Mouse (Mus musculus): Measurements from ENCODE around the gene H2-T24.

The H2-T24 gene

GRCm38 (mm10) chr17:35981776-35982175 is 38.6 kb downstream of the H2-T24 start:
- DNase-seq (ENCODE audit: low read depth), result no peak

- peak; percentile 75 for DNase-seq (ENCODE audit: low read depth)
These were observed 40.0 kb downstream of the H2-T24 start for GRCm38 (mm10) chr17:35980363-35980754.

- peak; percentile 89 for DNase-seq (ENCODE audit: low read depth)
These were observed 40.7 kb downstream of the H2-T24 start, which contains the start of the genes Gnl1 and Prr3 for GRCm38 (mm10) chr17:35979401-35980362. Gene Gnl1 (plus strand): TSS chr17:35979851. Gene Prr3 (minus strand): TSS chr17:35980236.

GRCm38 (mm10) chr17:35978811-35979400 is 41.5 kb downstream of the H2-T24 start:
- DNase-seq (ENCODE audit: low read depth), result no peak

- DNase-seq (ENCODE audit: low read depth), result no peak
These were observed 48.2 kb downstream of the H2-T24 start for GRCm38 (mm10) chr17:35972131-35972530.

GRCm38 (mm10) chr17:35969418-35970389 is 50.7 kb downstream of the H2-T24 start, which contains the start of gene Abcf1:
Gene Abcf1 (minus strand): TSS chr17:35969761.
- peak; percentile 98 for DNase-seq (ENCODE audit: low read depth)

GRCm38 (mm10) chr17:35967621-35968020 is 52.7 kb downstream of the H2-T24 start:
- DNase-seq (ENCODE audit: low read depth), result no peak

- peak; percentile 75 for DNase-seq (ENCODE audit: low read depth)
These were observed 57.1 kb downstream of the H2-T24 start for GRCm38 (mm10) chr17:35963279-35963678.

GRCm38 (mm10) chr17:35958533-35959223 is 61.7 kb downstream of the H2-T24 start:
- no peak for DNase-seq (ENCODE audit: low read depth)
